Mouse (Mus musculus) olfactory bulb, adult 2 months (tissue): ENCODE results near the gene Steap3. TPM values are rescaled to one million over a fixed set of nuclear protein-coding genes. Genes with fewer than 3 reads are reported as not detected.

Source experiments
- H3K27ac ChIP-seq: fragments of 200-500 bp; 2 replicates; pipeline ENCODE4 v1.5.1; 2012; ENCODE audit warnings: low read depth, low read length; ENCODE audit not compliant: insufficient read depth
- H3K4me1 ChIP-seq: fragments of 200-500 bp; 2 replicates; pipeline ENCODE4 v1.6.1; 2012; ENCODE audit warnings: low read length; ENCODE audit not compliant: control insufficient read depth, insufficient read depth
- H3K4me3 ChIP-seq: fragments of 200-500 bp; 2 replicates; pipeline ENCODE4 v1.5.1; 2012; ENCODE audit warnings: mild to moderate bottlenecking, low read depth, low read length, moderate library complexity; ENCODE audit not compliant: insufficient read depth
- CTCF ChIP-seq: fragments of 200-500 bp; IDR thresholded peaks from 2 replicates; pipeline ENCODE4 v1.5.1; 2012; ENCODE audit warnings: low read depth, mild to moderate bottlenecking, low read length, moderate library complexity; ENCODE audit not compliant: insufficient read depth
- POLR2A ChIP-seq: fragments of 200-500 bp; IDR thresholded peaks from 2 replicates; pipeline ENCODE4 v1.6.1; 2012; ENCODE audit warnings: mild to moderate bottlenecking, low read depth, low read length, moderate library complexity; ENCODE audit not compliant: insufficient read depth
- WGBS: fragments of 180-500 bp; shearing (Covaris S2); methylation state at CpG from one replicate; pipeline ENCODE4 v1.1.7; 2018; 5-methylcytosine and 5-hydroxymethylcytosine counted together
- polyA plus RNA-seq: library from polyadenylated mRNA; stranded (reverse); fragments of >200 nt; gene quantifications from 2 replicates; pipeline ENCODE4 v1.2.4, GENCODE M21; 2012; ENCODE audit warnings: low replicate concordance; ENCODE audit not compliant: missing spikeins, insufficient read depth, insufficient read length

The Steap3 gene
- polyA plus RNA-seq, 1 experiment = not detected

- H3K27ac ChIP-seq = no peak overlapping the region
- no peaks in the 10 kb centered on the region for H3K4me1 ChIP-seq
- TF ChIP-seq CTCF (no peak), POLR2A (no peak)
- 96% methylated on average over 8 of the region's 8 CpGs for WGBS
- H3K4me3 ChIP-seq = no peak overlapping the region
Measured at GRCm38 (mm10) chr1:120177141-120177540, 95.4 kb downstream of the Steap3 start.

- TF ChIP-seq CTCF = no peak
- TF ChIP-seq POLR2A = no peak
- WGBS = 65% methylated on average over 14 of the region's 14 CpGs
- H3K4me1 ChIP-seq = no peaks in the 10 kb centered on the region
- H3K4me3 ChIP-seq = no peak overlapping the region
- no peak overlapping the region for H3K27ac ChIP-seq
Measured at GRCm38 (mm10) chr1:120176313-120176712, 96.2 kb downstream of the Steap3 start.

- no peak overlapping the region for H3K27ac ChIP-seq
- TF ChIP-seq POLR2A (no peak), CTCF (no peak)
- no peaks in the 10 kb centered on the region for H3K4me1 ChIP-seq
- WGBS = 88% methylated on average over 4 of the region's 4 CpGs
- H3K4me3 ChIP-seq = no peak overlapping the region
Measured at GRCm38 (mm10) chr1:120174991-120175390, 97.5 kb downstream of the Steap3 start.

- WGBS = 51% methylated on average over 5 of the region's 5 CpGs
- no peak for TF ChIP-seq CTCF
- TF ChIP-seq POLR2A = no peak
- no peak overlapping the region for H3K27ac ChIP-seq
- no peak overlapping the region for H3K4me3 ChIP-seq
- no peaks in the 10 kb centered on the region for H3K4me1 ChIP-seq
Measured at GRCm38 (mm10) chr1:120171819-120172521, 100.5 kb downstream of the Steap3 start.

- 92% methylated on average over 7 of the region's 7 CpGs for WGBS
- H3K27ac ChIP-seq = no peak overlapping the region
- H3K4me1 ChIP-seq = no peaks in the 10 kb centered on the region
- H3K4me3 ChIP-seq = no peak overlapping the region
- TF ChIP-seq POLR2A = no peak
- no peak for TF ChIP-seq CTCF
Measured at GRCm38 (mm10) chr1:120170307-120170706, 102.2 kb downstream of the Steap3 start.

- WGBS = 87% methylated on average over 7 of the region's 7 CpGs
Measured at GRCm38 (mm10) chr1:120168674-120169073, 103.8 kb downstream of the Steap3 start.

GRCm38 (mm10) chr1:120168016-120168415 is 104.5 kb downstream of the Steap3 start:
- TF ChIP-seq POLR2A (no peak), CTCF (no peak)
- no peak overlapping the region for H3K27ac ChIP-seq
- no peaks in the 10 kb centered on the region for H3K4me1 ChIP-seq
- no peak overlapping the region for H3K4me3 ChIP-seq
- 86% methylated on average over 4 of the region's 4 CpGs for WGBS

More at GRCm38 (mm10) chr1:120168674-120169073, 103.8 kb downstream of the Steap3 start:
- H3K4me1 ChIP-seq = no peaks in the 10 kb centered on the region
- H3K4me3 ChIP-seq = no peak overlapping the region
- TF ChIP-seq POLR2A (no peak), CTCF (no peak)
- no peak overlapping the region for H3K27ac ChIP-seq

GRCm38 (mm10) chr1:120162616-120163015 is 109.9 kb downstream of the Steap3 start:
- H3K27ac ChIP-seq = no peak overlapping the region
- TF ChIP-seq CTCF = no peak
- WGBS = 81% methylated on average over 1 of the region's 1 CpGs
- no peak overlapping the region for H3K4me3 ChIP-seq
- H3K4me1 ChIP-seq = no peaks in the 10 kb centered on the region

GRCm38 (mm10) chr1:120161502-120161901 is 111.0 kb downstream of the Steap3 start:
- no peak for TF ChIP-seq CTCF
- TF ChIP-seq POLR2A = no peak
- H3K27ac ChIP-seq = no peak overlapping the region
- 98% methylated on average over 5 of the region's 5 CpGs for WGBS
- H3K4me3 ChIP-seq = no peak overlapping the region
- H3K4me1 ChIP-seq = no peaks in the 10 kb centered on the region
